Mouse (Mus musculus): ENCODE data around the gene Magi1.

GRCm38 (mm10) chr6:93873536-93873935 is 410.2 kb downstream of the Magi1 start:
- no peak for TF ChIP-seq CTCF (IDR thresholded peaks at IDR 0.05; ENCODE audit: control insufficient read depth, insufficient read depth, low read length)
- TF ChIP-seq POLR2A (IDR thresholded peaks at IDR 0.05; ENCODE audit: borderline replicate concordance, control insufficient read depth, low read depth, low read length): no peak

Data from bone marrow, adult 2 months (tissue).